ENCODE assay signal across 18 mouse cellular contexts in genomic region chr8:120724096-120724495, GRCm38 (mm10). TPM values are rescaled to one million over a fixed set of nuclear protein-coding genes. Genes with fewer than 3 reads are reported as not detected.
DNase-seq lines count a peak whose midpoint lies in the region; ATAC-seq and TF ChIP-seq lines count a peak whose summit lies in the region.
"Not testable (repeated sequence)": the region's sequence is repeated elsewhere in the genome, so short reads cannot be mapped to it uniquely, and the experiment has no call there.
"Had no signal": no experiment of that assay in that cellular context is flagged by ENCODE, and none has a peak within 500 bp of the region (broad histone marks: within the 10 kb centered on the region; RNA-seq: fewer than 3 reads in every experiment).

No protein-coding gene starts in this region.

- not testable (repeated sequence) for H3K27ac ChIP-seq in ES-E14 (ENCODE audit: insufficient read depth, low read depth, low read length, poor library complexity, severe bottlenecking); hindbrain, postnatal 0 days; layer of hippocampus, adult 2 months; lung, embryonic 14.5 days (ENCODE audit: low read depth); small intestine, adult 2 months (ENCODE audit: insufficient read depth, low read depth, low read length)

- H3K36me3 ChIP-seq in ES-E14 (ENCODE audit: control insufficient read depth, insufficient read depth, low read length, poor library complexity, severe bottlenecking); hindbrain, postnatal 0 days (ENCODE audit: insufficient read depth, low read length); lung, embryonic 14.5 days (ENCODE audit: insufficient read depth); small intestine, adult 2 months (ENCODE audit: control insufficient read depth, insufficient read depth, low read length): not testable (repeated sequence)

- not testable (repeated sequence) for ATAC-seq in hindbrain, postnatal 0 days; lung, embryonic 14.5 days (ENCODE audit: insufficient read depth)

- 98% methylated on average over 2 of the region's 4 CpGs for WGBS in hindbrain, postnatal 0 days
- 85% methylated on average over 2 of the region's 4 CpGs for WGBS in lung, embryonic 14.5 days
- 83% methylated on average over 4 of the region's 4 CpGs for WGBS in small intestine, adult 2 months

- not testable (repeated sequence) for H3K4me1 ChIP-seq in ES-E14 (ENCODE audit: control insufficient read depth in 2 of 2, insufficient read depth in 2 of 2, low read length in 2 of 2, poor library complexity in 1 of 2); hindbrain, postnatal 0 days (ENCODE audit: insufficient read depth, low read length); lung, embryonic 14.5 days (ENCODE audit: insufficient read depth)
- peaks cover 28% of the 10 kb centered on the region for H3K4me1 ChIP-seq in small intestine, adult 2 months (ENCODE audit: control insufficient read depth, insufficient read depth, insufficient read length, low read length)

- H3K4me3 ChIP-seq in ES-E14 (ENCODE audit: insufficient read depth in 1 of 2, low read depth in 1 of 2, low read length in 2 of 2, poor library complexity in 1 of 2, severe bottlenecking in 1 of 2); hindbrain, postnatal 0 days (ENCODE audit: low read length); layer of hippocampus, adult 2 months; lung, embryonic 14.5 days (ENCODE audit: low read depth, low read length); small intestine, adult 2 months (ENCODE audit: low read depth, low read length): not testable (repeated sequence)

- H3K9me3 ChIP-seq in ES-E14 (ENCODE audit: control insufficient read depth, insufficient read depth, low read depth, low read length); hindbrain, postnatal 0 days (ENCODE audit: low read length); lung, embryonic 14.5 days (ENCODE audit: low read depth, low read length): not testable (repeated sequence)

- not testable (repeated sequence) for H3K9ac ChIP-seq in ES-E14 (ENCODE audit: insufficient read depth, low read depth, low read length, poor library complexity, severe bottlenecking); hindbrain, postnatal 0 days (replicated peaks; ENCODE audit: low read length); lung, embryonic 14.5 days

- DNase-seq in CD4-positive, CD25-positive, alpha-beta regulatory T cell, adult 2 months (ENCODE audit: low read depth, low spot score) = peak; percentile 59
- DNase-seq in ES-E14 (ENCODE audit: low read depth, low spot score) = peak; percentile 67
- peak; percentile 78 for DNase-seq in ZHBTc4 (ENCODE audit: low read depth, low spot score)
- DNase-seq in hindbrain, postnatal 0 days (ENCODE audit: low spot score); layer of hippocampus, adult 2 months (ENCODE audit: low spot score in 2 of 2); lung, embryonic 14.5 days: not testable (repeated sequence)

- not testable (repeated sequence) for H3K4me2 ChIP-seq in hindbrain, postnatal 0 days (ENCODE audit: low read depth, low read length); lung, embryonic 14.5 days

- peak; percentile 34 for TF ChIP-seq CTCF in hindbrain, postnatal 0 days (IDR thresholded peaks at IDR 0.05; ENCODE audit: low read depth)
- peak; percentile 46 for TF ChIP-seq CTCF in layer of hippocampus, adult 2 months (conservative IDR thresholded peaks at IDR 0.05)
- TF ChIP-seq CTCF in lung, embryonic 14.5 days (IDR thresholded peaks at IDR 0.05; ENCODE audit: low read depth) = peak; percentile 39
- peak; percentile 53; the same call in 1 of the 2 replicates for TF ChIP-seq CTCF in small intestine, adult 2 months (IDR thresholded peaks at IDR 0.05; ENCODE audit: extremely low read depth, insufficient read length, insufficient replicate concordance, low read depth, low read length)

- H3K27me3 ChIP-seq in hindbrain, postnatal 0 days (ENCODE audit: insufficient read depth, low read length); lung, embryonic 14.5 days (ENCODE audit: insufficient read depth, low read length); small intestine, adult 2 months (ENCODE audit: control insufficient read depth, insufficient read depth, low read length): not testable (repeated sequence)

- in situ Hi-C loops in ES-E14 (cut with MboI; ENCODE audit: low sequenced_read_pairs in 2 of 2, unreplicated experiment in 2 of 2) = not testable (repeated sequence)

- TF ChIP-seq POLR2A in small intestine, adult 2 months (IDR thresholded peaks at IDR 0.05; ENCODE audit: low read depth, low read length) = not testable (repeated sequence)

RNA-seq across cellular contexts. Expression of gene Irf8, which starts 12.1 kb away (rescaled TPM):
- 0.74 and 1.2 TPM in 2 replicates for total RNA-seq in ES-E14 (2012; rRNA removed)
- 7.7 and 10.2 TPM in 2 replicates for total RNA-seq in hindbrain, postnatal 0 days (2014; rRNA removed)
- polyA plus RNA-seq in hindbrain, postnatal 0 days (2015; fragmentation: Nextera tagmentation; extraction: Ambion mirVana) = 5.2 and 6.2 TPM in 2 replicates
- total RNA-seq in layer of hippocampus, adult 2 months (2021) = 1 to 10 TPM; 4.7 to 5.2 TPM
- polyA plus RNA-seq in lung, embryonic 14.5 days (2014; fragmentation: Nextera tagmentation; extraction: Ambion mirVana) = 8.5 and 10.1 TPM in 2 replicates
- polyA plus RNA-seq in small intestine, adult 2 months (2012; rRNA removed) = 48.7 and 124 TPM in 2 replicates

RNA-seq across cellular contexts. Expression of gene Emc8, which starts 55.7 kb away (rescaled TPM):
- total RNA-seq in ES-E14 (2012; rRNA removed) = 328 and 332 TPM in 2 replicates
- total RNA-seq in hindbrain, postnatal 0 days (2014; rRNA removed) = 55.3 and 87.9 TPM in 2 replicates
- polyA plus RNA-seq in hindbrain, postnatal 0 days (2015; fragmentation: Nextera tagmentation; extraction: Ambion mirVana) = 124 and 128 TPM in 2 replicates
- total RNA-seq in layer of hippocampus, adult 2 months (2021) = 10 to 100 TPM; 74.1 to 85.4 TPM
- polyA plus RNA-seq in lung, embryonic 14.5 days (2014; fragmentation: Nextera tagmentation; extraction: Ambion mirVana) = 289 and 315 TPM in 2 replicates
- polyA plus RNA-seq in small intestine, adult 2 months (2012; rRNA removed) = 65.0 and 109 TPM in 2 replicates

RNA-seq across cellular contexts. Expression of gene Cox4i1, which starts 56.1 kb away (rescaled TPM):
- 1,965 and 2,746 TPM in 2 replicates for total RNA-seq in ES-E14 (2012; rRNA removed)
- total RNA-seq in hindbrain, postnatal 0 days (2014; rRNA removed) = 545 and 609 TPM in 2 replicates
- 1,628 and 1,662 TPM in 2 replicates for polyA plus RNA-seq in hindbrain, postnatal 0 days (2015; fragmentation: Nextera tagmentation; extraction: Ambion mirVana)
- 1,000 to 10,000 TPM in 1 of 2 experiments, 100 to 1,000 TPM in 1; 991 to 1,040 TPM for total RNA-seq in layer of hippocampus, adult 2 months (2021)
- 941 and 956 TPM in 2 replicates for polyA plus RNA-seq in lung, embryonic 14.5 days (2014; fragmentation: Nextera tagmentation; extraction: Ambion mirVana)
- 631 and 1,064 TPM in 2 replicates for polyA plus RNA-seq in small intestine, adult 2 months (2012; rRNA removed)

RNA-seq across cellular contexts. Expression of gene Gm27021, which starts 56.2 kb away (rescaled TPM):
- total RNA-seq in ES-E14 (2012; rRNA removed) = 0.49 TPM in 1 of 2 replicates, not detected in the other
- total RNA-seq in hindbrain, postnatal 0 days (2014; rRNA removed) = 3.1 and 7.0 TPM in 2 replicates
- polyA plus RNA-seq in hindbrain, postnatal 0 days (2015; fragmentation: Nextera tagmentation; extraction: Ambion mirVana) = 10.2 and 10.9 TPM in 2 replicates
- total RNA-seq in layer of hippocampus, adult 2 months (2021) = under 1 TPM in 1 of 2 experiments, not detected in 1; 0.69 TPM
- 2.6 and 5.0 TPM in 2 replicates for polyA plus RNA-seq in lung, embryonic 14.5 days (2014; fragmentation: Nextera tagmentation; extraction: Ambion mirVana)
- 11.4 TPM in 1 of 2 replicates, not detected in the other for polyA plus RNA-seq in small intestine, adult 2 months (2012; rRNA removed)
- total RNA-seq: adrenal gland, adult 18-20 months; adrenal gland, postnatal 25 days; common myeloid progenitor, adult 5-6 weeks; gastrocnemius, adult 8-10 months; gastrocnemius, postnatal 4 days; heart, adult 8-10 months; hematopoietic stem cell, adult 5-6 weeks; left cerebral cortex, postnatal 14 days; megakaryocyte-erythroid progenitor cell, adult 5-6 weeks; neutrophil, adult 5-6 weeks had no signal
- polyA plus RNA-seq: macrophage had no signal
